Mouse (Mus musculus): ENCODE results near the gene Spo11. TPM values are rescaled to one million over a fixed set of nuclear protein-coding genes. Genes with fewer than 3 reads are reported as not detected.

The Spo11 gene
- 0.64 to 0.87 TPM (median 0.83 TPM) in 4 replicates for total RNA-seq (2023; ENCODE audit: inconsistent age)

DNA sequence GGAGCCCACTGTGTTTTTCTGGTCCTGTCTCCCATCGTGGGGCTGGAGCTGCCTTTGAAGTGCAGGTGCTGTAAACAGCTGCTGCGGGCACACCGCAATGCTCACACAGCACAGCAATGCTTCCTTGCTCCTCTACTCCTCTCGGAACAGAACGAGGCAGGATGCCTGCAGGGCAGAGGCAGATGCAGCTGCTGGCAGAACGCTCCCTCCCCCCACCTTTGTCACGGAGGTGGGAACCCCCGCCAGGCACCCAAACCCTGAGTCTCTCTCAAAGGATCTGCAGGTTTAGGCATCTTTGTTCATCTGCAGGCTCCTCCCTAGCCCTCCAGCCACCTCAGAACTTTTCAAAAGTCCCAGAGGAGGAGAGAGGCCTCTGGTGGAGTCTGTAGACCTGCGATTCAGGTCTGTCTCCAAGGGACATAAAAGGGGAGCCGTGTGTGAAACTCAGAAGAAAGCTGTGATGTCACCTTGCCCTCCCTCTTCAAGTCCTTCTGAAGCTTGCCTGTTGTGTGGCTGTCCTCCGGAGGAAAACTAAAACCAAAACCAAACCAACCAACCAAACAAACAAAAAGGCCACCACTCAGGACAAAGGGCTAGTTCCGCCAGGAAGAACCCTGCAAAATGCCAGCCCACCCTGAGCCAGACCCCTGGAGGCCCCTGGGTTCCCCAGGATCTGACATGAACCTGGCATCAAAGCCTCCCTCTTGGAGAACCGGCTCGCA is at the start of gene Spo11:
Gene Spo11, plus strand, starts transcription at position 292 of the 722 bp plus-strand sequence.

GRCm38 (mm10) chr2:172940003-172940798 is 37.3 kb upstream of the Spo11 start, which contains the start of gene Bmp7:
TSS of gene Bmp7 (minus strand) at chr2:172940321.

DNA sequence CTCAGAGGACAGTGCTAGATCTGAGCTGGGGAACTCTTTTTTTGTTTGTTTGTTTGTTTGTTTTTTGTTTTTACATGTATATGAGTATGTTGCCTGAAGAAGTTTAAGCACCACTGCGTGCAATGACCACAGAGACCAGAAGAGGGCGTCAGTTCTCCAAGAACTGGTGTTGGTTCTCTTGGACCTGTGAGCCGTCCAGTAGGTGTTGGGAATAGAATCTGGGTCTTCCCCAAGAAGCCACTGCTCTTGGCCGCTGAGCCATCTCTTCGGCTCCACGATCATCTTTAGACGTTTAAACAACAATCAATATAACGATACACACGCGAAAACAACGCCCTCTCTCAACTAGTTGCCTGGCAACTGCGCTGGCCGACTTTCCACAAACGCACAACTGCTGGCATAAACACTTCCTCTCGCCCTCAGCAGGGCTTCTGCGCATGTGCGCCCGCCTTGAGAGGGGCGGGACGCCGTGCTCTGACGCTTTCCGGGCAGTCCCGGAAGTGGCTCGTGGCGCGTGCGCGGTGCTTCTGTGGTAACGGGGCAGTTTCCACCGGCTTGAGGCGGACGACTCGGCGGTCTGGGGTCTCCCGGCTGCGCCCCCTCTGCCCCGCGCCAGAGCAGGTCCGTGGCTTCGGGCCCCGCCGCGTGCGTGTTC is 22.3 kb downstream of the Spo11 start, which contains the start of gene Rae1:
Gene Rae1, plus strand, starts transcription at position 488 of the 655 bp plus-strand sequence.

GRCm38 (mm10) chr2:173020430-173020829 is 42.9 kb downstream of the Spo11 start, which contains the start of gene Rbm38:
TSS of gene Rbm38 (plus strand) at chr2:173020498.

Other genes with a start within 250 kb of the Spo11 start
- not detected in 4 replicates for gene Bmp7, start 37.4 kb upstream of the Spo11 start, total RNA-seq (2023; ENCODE audit: inconsistent age)
- gene Rae1, start 22.4 kb downstream of the Spo11 start, total RNA-seq (2023; ENCODE audit: inconsistent age) = 107 to 128 TPM (median 119 TPM) in 4 replicates
- 154 to 164 TPM (median 161 TPM) in 4 replicates for gene Rbm38, start 42.8 kb downstream of the Spo11 start, total RNA-seq (2023; ENCODE audit: inconsistent age)
- gene Ctcfl, start 141.8 kb downstream of the Spo11 start, total RNA-seq (2023; ENCODE audit: inconsistent age) = not detected in 4 replicates
- not detected in 4 replicates for gene Pck1, start 175.3 kb downstream of the Spo11 start, total RNA-seq (2023; ENCODE audit: inconsistent age)
- 24.6 to 56.3 TPM (median 36.8 TPM) in 4 replicates for gene Zbp1, start 241.2 kb downstream of the Spo11 start, total RNA-seq (2023; ENCODE audit: inconsistent age)

All from B cell, adult (primary cell).